Mouse (Mus musculus): ENCODE results near the gene Fxyd5.

Fxyd5 gene

DNA sequence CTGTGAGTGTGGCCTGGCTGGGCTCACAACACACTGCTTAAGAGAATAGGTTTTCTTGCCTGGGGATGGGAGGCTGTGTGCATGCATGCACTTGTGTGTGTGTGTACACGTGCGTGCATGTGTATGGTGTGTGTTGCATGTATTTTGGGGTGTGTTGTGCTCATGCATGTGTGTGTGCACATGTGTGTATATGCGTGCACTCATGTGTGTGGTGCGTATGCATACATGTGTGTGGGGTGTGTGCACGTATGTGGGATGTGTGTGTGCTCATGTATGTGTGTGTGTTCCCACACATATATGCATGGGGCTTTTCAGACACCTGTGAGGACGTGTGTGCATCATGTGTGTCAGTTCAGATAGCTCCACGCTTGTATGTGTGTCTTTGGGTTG lies 18.3 kb upstream of the Fxyd5 start:
- no peak for DNase-seq (ENCODE audit: low spot score)

DNA sequence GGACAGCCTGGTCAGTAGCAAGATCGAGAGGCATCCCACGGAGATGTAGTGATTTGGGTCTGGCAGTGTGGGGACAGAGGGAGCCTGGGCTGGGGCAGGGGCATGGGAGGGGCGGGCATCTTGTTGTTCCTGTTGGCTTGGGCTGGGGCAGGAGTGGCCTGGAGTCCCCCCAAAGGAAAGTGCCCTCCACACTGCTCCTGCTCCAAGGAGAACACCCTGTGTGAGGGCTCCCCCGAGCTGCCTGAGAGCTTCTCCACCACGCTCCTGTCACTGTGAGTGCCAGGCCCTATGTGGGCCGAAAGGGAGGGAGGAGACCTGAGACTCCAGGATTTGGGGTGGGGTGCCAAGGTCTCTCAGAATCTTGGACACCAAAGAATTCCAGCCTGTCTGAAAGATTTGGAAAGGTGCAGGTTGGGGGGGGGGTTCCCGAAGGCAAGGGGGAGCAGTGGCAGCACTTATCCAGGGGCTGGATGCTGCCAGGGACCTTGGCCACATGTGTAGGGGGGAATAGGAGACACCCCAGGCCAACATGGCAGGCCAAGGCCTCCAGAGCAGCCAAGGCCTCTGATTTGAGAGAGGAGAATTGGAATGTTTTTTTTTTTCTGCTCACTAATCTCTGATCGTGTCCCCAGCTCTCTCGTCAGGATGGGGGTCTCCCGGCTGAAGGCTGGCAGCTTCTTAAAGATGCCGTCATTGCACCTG lies 17.8 kb upstream of the Fxyd5 start:
- DNase-seq (ENCODE audit: low spot score) = no peak

DNA sequence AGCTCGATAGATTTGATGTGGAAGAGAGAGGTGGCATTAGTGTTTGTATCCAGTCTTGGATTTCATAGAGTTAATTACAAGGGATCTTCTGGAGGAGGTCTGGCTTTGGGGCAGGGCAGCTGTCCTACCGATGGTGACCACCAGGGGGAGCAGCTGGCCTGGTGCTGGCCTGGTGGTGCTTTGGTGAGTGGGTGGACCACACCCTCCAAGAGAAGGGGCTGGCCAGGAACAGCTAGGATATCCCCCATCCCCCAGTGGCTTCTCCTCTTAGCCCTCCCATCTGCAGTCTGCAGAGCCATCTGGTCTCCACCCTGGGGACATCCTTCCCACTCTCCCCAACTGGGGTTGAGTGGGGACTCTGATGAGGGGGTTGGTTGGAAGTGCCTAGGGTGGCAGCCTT lies 16.8 kb upstream of the Fxyd5 start, which contains the start of gene Lgi4:
Gene Lgi4 (plus strand): TSS at position 235 of the 400 bp plus-strand sequence.
- DNase-seq (ENCODE audit: low spot score) = peak; percentile 77

DNA sequence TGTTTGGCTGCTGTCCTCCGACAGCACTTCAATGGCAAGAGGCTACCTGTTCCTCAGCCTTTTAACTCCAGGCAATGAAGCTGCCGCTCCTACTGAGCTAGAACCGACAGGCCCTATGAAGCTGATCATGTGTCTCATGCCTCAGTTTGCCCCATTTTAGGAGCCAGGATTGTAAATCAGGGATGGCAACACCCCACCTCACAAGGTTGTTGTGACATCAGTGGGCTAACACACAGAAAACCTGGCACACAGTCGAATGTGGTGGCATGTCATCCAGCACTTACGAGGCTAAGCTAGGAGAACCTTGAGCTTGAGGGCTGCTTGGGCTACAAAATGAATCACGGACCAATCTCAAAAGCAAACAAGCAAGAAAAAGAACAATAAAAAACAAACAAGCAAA lies 15.9 kb upstream of the Fxyd5 start:
- no peak for DNase-seq (ENCODE audit: low spot score)

DNA sequence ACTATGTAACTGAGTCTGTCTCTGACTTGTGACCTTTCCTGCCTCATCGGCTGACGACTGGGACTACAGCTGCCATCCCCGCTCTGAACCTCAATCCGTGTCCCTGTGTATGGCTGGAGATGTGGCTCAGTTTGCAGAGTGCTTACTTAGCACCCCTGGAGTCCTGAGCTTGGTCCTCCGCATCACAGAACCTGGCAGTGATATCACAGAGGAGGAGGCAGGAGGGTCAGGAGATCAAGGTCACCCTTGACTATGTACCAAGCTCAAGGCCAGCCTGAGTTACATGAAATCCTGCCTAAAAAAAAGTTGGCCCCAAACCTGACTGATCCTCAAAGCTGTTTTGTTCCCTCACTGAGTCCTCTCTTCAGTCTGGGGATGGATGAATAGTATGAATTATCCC lies 15.4 kb upstream of the Fxyd5 start:
- no peak for DNase-seq (ENCODE audit: low spot score)

GRCm38 (mm10) chr7:31057071-31057470 lies 14.8 kb upstream of the Fxyd5 start, which contains the start of gene Fxyd1:
Fxyd1 (minus strand) TSS chr7:31057199.
- DNase-seq (ENCODE audit: low spot score) = no peak

- no peak for DNase-seq (ENCODE audit: low spot score)
These were observed 14.2 kb upstream of the Fxyd5 start for GRCm38 (mm10) chr7:31056448-31056847.

GRCm38 (mm10) chr7:31055883-31056282 lies 13.6 kb upstream of the Fxyd5 start:
- DNase-seq (ENCODE audit: low spot score) = no peak

GRCm38 (mm10) chr7:31055354-31055824 lies 13.1 kb upstream of the Fxyd5 start:
- DNase-seq (ENCODE audit: low spot score) = no peak

DNA sequence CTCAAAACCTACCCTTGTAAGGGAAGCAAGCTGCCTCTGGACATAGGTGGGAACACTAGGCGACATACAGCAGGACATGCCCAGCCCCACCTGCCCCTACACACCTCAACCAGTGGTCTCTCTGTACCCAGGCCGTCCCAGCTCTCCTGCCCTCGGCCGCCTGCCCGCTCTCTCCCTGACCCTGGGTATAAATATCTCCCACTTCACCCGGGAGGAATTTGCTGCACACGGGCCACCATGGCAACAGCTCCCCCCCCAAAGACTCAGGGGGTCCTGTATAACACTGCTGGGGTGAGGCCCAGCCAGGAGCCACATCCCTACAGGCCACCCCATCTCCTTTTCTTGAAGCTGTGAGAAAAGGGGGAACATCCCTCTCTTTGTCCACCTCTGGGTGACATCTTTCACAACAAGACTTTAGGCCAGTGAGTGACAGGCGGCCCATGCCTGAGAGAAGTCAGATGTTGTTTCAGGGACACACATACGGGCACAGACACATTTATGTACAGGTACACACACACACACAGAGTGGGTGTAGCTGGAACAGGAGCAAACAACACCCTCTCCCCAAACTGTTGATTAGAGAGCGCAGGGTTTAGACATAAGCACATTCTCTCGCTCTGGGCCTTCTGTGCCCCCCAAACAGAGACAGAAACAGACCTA lies 12.5 kb upstream of the Fxyd5 start:
- DNase-seq (ENCODE audit: low spot score) = no peak

DNA sequence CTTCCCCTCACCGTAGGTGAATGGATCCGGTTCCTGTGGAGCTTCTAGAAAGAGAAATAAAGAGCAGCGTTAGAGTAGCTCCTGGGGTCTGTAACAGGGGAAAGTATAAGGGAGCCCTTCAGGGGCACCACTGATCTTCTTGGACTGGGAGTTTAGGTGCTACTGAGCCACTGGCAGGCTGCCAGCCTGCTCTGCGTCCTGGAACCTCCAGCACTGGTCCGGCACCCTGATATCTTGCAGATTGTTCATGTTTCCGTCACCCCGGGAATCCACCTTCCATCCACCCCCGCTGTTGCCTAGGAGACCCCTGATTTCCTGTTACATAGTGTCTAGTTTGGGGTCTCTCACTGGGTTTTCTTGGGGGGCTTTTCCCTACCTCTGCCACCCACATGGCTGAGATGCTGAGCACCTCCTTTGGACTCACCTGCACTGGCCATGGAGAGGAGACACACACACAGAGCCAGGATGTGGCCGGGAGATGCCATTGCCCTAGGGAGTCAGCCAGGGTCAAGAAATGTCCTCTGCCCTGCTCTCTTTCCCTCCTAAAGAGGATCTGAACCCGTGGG lies 11.7 kb upstream of the Fxyd5 start:
- no peak for DNase-seq (ENCODE audit: low spot score)

DNA sequence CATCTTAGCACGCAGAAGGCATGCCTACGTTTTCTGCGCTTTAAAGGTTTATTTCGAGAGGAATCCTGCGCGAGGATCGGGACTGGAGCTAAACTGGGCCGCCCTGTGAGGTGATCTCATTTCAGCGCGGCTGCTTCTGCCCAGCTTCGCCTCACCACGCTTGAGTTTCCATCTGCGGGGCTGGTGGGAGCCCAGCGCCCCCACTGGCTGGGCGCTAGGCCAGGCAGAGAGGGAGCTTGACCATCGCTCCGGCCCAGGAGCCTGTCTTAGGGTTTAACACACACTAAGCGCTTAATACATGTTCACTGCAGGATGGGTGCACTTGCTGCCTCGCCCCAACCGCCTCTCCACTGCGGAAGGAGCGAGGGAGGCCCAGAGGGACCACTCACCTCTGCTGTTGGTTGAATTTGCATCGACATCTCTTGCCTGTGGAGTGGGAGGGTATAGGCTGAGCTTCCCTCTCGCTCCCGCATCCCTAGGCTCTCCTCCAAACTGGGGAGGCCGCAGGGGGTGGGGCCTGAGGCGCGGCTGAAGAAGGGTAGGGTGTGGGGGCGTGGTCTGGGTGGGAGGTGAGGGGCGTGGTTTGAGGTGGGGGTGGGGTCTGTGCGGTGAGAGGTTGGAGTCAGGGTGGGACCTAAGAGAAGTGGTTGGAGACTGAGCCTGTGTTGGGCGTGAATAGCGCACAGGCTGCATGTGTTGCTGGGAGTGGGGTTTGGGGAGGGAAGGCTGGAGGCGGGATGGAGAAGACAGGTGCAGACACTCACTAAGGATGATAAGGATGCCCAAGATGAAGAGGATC lies 10.6 kb upstream of the Fxyd5 start:
- peak; percentile 59 for DNase-seq (ENCODE audit: low spot score)

DNA sequence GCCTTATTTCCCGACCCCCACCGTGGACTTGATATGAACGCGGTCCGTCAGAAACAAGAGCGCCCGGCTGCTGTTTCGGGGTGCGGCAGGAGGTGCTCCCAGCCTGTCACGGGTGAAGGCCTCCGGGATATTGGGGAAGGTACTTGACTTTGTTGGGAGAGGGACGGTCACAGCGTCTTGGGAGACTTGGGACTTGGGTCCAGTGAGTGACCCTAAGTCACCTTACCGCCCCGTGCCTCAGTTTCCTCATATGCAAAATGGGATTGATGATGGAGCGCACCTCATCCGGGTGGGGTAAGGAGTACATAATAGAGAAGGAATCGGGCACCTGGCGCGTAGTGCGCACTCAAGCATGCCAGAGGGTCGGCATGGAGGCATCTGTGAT lies 10.0 kb upstream of the Fxyd5 start:
- DNase-seq (ENCODE audit: low spot score) = no peak

GRCm38 (mm10) chr7:31051321-31052021 lies 9.2 kb upstream of the Fxyd5 start, which contains the start of gene Fxyd7:
Fxyd7 (minus strand) TSS chr7:31051467.
- no peak for DNase-seq (ENCODE audit: low spot score)

GRCm38 (mm10) chr7:31050921-31051320 lies 8.6 kb upstream of the Fxyd5 start:
- DNase-seq (ENCODE audit: low spot score) = peak; percentile 47

DNA sequence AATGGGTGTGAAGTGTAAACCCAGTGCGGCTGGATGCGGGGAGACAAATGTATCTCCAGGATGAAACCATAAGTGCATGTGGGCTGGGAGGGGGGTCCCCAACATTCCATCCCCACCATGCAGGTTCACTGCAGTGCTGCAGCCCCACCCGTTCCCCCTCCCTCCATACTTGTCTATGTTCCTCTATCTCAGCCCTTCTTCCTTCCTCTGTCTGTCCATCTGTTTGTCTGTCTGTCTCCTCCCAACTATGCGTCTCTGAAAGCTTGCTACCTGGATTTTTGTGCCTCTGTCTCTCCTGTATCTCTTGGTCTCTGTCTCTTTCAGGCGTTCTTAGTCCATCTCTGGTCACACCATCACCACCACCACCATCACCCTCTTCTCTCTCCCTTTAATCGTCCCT lies 8.2 kb upstream of the Fxyd5 start:
- DNase-seq (ENCODE audit: low spot score) = no peak

DNA sequence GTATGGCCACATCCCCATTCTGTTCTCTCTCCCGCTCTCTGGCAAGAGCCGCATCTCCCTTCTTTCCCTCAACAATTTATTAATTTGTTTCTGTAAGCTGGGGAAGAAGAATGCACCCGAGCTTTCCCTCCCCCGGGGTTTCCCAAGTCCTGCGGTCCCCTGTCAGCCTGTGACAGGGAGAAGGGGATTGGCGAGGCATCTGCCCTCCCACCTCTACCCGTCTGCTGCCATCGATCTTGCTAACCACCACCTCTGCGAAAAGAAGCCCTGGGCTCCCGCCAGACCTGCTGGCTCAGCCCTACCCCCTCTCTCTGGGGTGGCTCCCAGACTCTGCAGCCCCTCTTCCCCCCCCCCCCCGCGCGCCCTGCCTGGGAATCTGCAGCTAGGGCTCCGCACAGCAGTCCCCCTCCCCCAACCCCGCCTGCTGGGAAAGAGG lies 7.6 kb upstream of the Fxyd5 start:
- no peak for DNase-seq (ENCODE audit: low spot score)

DNA sequence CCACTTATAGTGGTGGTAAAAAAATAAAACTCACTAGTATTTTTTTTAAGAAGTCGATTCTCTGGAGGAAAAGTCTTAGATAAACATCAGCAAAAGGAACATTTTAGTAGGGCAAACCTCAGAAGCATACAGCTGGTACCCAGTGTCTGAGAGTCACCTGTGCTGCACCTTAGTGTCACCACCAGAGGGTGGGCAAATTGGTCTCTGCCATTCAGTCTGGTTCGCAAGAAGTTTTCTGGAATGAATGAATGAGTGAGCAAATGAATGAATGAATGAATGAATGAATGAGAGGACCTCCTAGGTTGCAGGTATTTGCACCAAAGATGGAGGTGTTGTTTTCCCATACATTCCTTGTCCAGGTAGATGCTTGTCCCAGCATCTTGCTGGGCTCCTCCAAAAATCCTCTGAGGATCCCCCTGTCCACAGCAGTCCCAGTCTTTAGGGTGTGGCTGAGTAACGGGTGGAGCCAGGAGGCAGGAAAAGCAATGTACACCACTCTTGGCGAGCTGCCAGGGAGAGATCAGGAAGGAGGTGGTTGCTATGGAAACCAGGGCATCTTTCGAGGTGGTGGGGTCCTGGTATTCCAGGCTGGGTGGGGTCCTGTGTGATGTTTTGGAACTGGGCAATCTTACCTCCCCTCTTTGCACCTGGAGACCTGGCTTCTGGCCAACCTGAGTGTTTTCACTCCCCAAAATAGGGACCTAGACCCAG lies 7.0 kb upstream of the Fxyd5 start:
- peak; percentile 70 for DNase-seq (ENCODE audit: low spot score)

DNA sequence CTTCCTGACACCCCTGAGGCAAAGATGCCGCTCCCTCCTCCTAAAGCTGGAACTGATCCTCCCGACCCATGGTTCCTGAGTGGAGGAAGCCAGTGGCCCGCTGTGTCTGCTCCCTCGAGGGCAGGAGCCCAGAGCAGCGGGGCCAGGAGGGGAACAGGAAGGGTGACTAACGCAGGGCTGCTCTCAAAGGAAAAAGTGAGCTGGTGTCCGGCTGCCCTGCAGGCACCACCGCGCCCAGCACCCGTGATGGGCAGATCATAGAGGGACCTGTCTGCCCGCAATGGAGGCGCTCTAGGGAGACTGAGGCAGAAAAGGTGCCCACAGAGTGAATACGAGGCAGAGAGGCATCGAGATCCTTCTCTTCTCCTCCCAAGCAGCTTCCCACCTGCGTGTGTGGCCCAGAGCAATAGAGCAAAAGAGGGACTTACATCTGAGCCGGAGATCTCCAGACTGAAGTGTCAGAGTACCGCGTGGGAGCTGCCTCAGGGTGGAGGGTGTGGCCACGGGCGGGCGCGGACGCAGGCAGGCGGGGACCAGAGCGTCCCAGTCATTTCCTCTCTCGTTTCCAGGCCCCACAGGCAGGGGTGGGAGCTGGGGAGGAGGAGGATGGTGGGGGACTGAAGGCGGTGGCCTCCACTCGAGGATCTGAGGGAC lies 492 bp downstream of the Fxyd5 start:
- DNase-seq (ENCODE audit: low spot score) = peak; percentile 48

DNA sequence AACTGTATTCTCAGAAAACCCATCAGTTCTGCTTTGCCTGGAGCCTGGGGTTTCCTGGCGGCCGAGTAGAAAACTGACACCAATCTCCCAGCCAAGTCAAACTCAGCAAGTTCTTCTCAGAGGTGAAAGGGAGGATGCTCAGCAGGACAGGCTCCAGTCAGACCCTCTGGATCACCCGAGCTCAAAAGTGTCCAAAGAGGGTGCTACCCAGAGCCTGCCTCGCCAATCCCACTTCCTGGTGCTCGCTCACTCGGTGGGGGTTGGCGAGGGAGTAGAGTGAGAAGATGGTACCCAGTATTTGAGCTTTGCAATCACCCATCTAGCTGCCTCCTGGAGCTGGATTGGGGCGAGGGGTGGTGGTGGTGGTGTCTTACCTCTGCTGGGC lies 1.3 kb downstream of the Fxyd5 start:
- DNase-seq (ENCODE audit: low spot score) = no peak

Measured in MN1 (cell line).